Mouse (Mus musculus) heart, postnatal 0 days (tissue): ENCODE measurements around the gene Tex14.

ENCODE experiments used
- CTCF ChIP-seq: IDR thresholded peaks from 2 replicates; pipeline ENCODE4 v1.5.1; 2016; ENCODE audit warnings: antibody characterized with exemption, control low read depth, low read depth
- EP300 ChIP-seq: IDR thresholded peaks from 2 replicates; pipeline ENCODE4 v1.6.1; 2016; ENCODE audit warnings: antibody characterized with exemption, low read depth

DNA sequence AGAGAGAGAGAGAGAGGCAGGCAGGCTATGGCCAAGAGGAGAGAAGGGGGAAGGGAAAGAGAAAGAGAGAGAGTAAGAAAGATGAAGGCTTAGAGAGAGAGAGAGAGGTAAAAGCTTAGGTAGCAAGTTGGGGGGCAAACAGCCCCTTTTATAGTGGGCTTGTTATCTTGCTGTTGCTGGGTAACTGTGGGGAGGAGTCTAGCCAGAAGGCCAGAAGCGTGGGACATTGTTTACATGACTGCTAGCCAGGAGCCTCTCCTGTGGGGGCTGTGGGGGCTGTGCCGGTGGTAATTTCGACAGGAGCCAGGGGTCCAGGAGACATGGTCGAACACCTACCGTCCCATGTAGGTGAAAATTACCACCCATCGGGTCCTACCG is 63.4 kb downstream of the Tex14 start:
- TF ChIP-seq CTCF (no peak), EP300 (no peak)
